ENCODE assay signal across 10 mouse cellular contexts in genomic region chr12:3437815-3438214, GRCm38 (mm10). TPM values are rescaled to one million over a fixed set of nuclear protein-coding genes. Genes with fewer than 3 reads are reported as not detected.
DNase-seq lines count a peak whose midpoint lies in the region; ATAC-seq and TF ChIP-seq lines count a peak whose summit lies in the region.
"Had no signal": no experiment of that assay in that cellular context is flagged by ENCODE, and none has a peak within 500 bp of the region (broad histone marks: within the 10 kb centered on the region; RNA-seq: fewer than 3 reads in every experiment).

No protein-coding gene starts in this region.

- H3K36me3 ChIP-seq in kidney, postnatal 0 days (ENCODE audit: insufficient read depth, low read length): 0 out of 2 replicates have a peak, but pooled peaks cover 2% of the 10 kb centered on the region
- peaks cover 0 to 34% of the 10 kb centered on the region in 2 experiments for H3K36me3 ChIP-seq in CH12.LX (replicated peaks in 1 of 2; ENCODE audit: control insufficient read depth in 1 of 2, insufficient read depth in 1 of 2, low read length in 1 of 2)

- peak; percentile 36 for TF ChIP-seq RAD21 in CH12.LX (IDR thresholded peaks at IDR 0.05; ENCODE audit: low read depth, low read length)

- 89% methylated on average over 1 of the region's 1 CpGs for WGBS in kidney, postnatal 0 days

- no peak for ATAC-seq in kidney, postnatal 0 days (replicated peaks; ENCODE audit: low FRiP score, low read depth)
- peak; percentile 60; the same call in 1 of the 2 replicates for ATAC-seq in granulocyte monocyte progenitor cell, adult 5-6 weeks (replicated peaks; ENCODE audit: poor library complexity, severe bottlenecking)
- no peak for ATAC-seq in activated CD4-positive, CD25-positive, alpha-beta regulatory T cell, adult 4 months

- H3K27me3 ChIP-seq in kidney, postnatal 0 days (ENCODE audit: insufficient read depth, low read length): no peaks in the 10 kb centered on the region
- H3K27me3 ChIP-seq in CH12.LX (replicated peaks): no peaks in the 10 kb centered on the region
- H3K27me3 ChIP-seq: limb, embryonic 13.5 days; neural tube, embryonic 13.5 days had no signal

- no peak overlapping the region for H3K9ac ChIP-seq in kidney, postnatal 0 days (ENCODE audit: low read depth, low read length)
- H3K9ac ChIP-seq in CH12.LX (ENCODE audit: insufficient read depth, low read depth): no peak overlapping the region
- H3K9ac ChIP-seq: limb, embryonic 13.5 days; neural tube, embryonic 13.5 days had no signal

- H3K4me3 ChIP-seq in kidney, postnatal 0 days (replicated peaks; ENCODE audit: low read depth, low read length): no peak overlapping the region
- H3K4me3 ChIP-seq in CH12.LX (replicated peaks in 1 of 3; ENCODE audit: low read depth in 2 of 3, low read length in 2 of 3, poor library complexity in 1 of 3): no peak overlapping the region
- H3K4me3 ChIP-seq: limb, embryonic 13.5 days; midbrain, embryonic 10.5 days; neural tube, embryonic 13.5 days had no signal

- TF ChIP-seq CTCF in kidney, postnatal 0 days (IDR thresholded peaks at IDR 0.05; ENCODE audit: low read depth): peak; percentile 52
- TF ChIP-seq CTCF in CH12.LX (conservative IDR thresholded peaks at IDR 0.05 in 1 of 2, IDR thresholded peaks at IDR 0.05 in 1 of 2; ENCODE audit: low read depth in 2 of 2, low read length in 2 of 2): peak; percentile 28 to 62; a peak in 3 of 4 replicates

- H3K9me3 ChIP-seq in kidney, postnatal 0 days (replicated peaks; ENCODE audit: low read length): no peaks in the 10 kb centered on the region
- H3K9me3 ChIP-seq in CH12.LX (replicated peaks; ENCODE audit: low read length): no peaks in the 10 kb centered on the region
- H3K9me3 ChIP-seq: limb, embryonic 13.5 days; midbrain, embryonic 10.5 days; neural tube, embryonic 13.5 days had no signal

- TF ChIP-seq EP300 in CH12.LX (IDR thresholded peaks at IDR 0.05; ENCODE audit: low read length): no peak

- H3K27ac ChIP-seq in kidney, postnatal 0 days: no peak overlapping the region
- H3K27ac ChIP-seq in CH12.LX (ENCODE audit: insufficient read depth, low read depth): no peak overlapping the region
- H3K27ac ChIP-seq: limb, embryonic 13.5 days; midbrain, embryonic 10.5 days; neural tube, embryonic 13.5 days had no signal

- dilution Hi-C loops in CH12.LX (cut with MboI; ENCODE audit: extremely low pct_ligation_motif_present, extremely low pct_unique_long_range_greater_than_20kb, low sequenced_read_pairs): no loop called here

- H3K4me1 ChIP-seq in kidney, postnatal 0 days (replicated peaks; ENCODE audit: insufficient read depth, low read length): no peaks in the 10 kb centered on the region
- peaks cover 0 to 31% of the 10 kb centered on the region in 2 experiments; a peak in 1 of 4 replicates for H3K4me1 ChIP-seq in CH12.LX (ENCODE audit: control insufficient read depth in 1 of 2, insufficient read depth in 2 of 2)
- H3K4me1 ChIP-seq: limb, embryonic 13.5 days; midbrain, embryonic 10.5 days; neural tube, embryonic 13.5 days had no signal

- in situ Hi-C loops in CH12.LX (cut with MboI; ENCODE audit: low pct_ligation_motif_present, low pct_unique_long_range_greater_than_20kb, low sequenced_read_pairs): no loop called here

- H3K79me2 ChIP-seq in CH12.LX (replicated peaks; ENCODE audit: control insufficient read depth, extremely low read depth, insufficient read depth, poor library complexity, severe bottlenecking): peaks cover 63% of the 10 kb centered on the region

- no peak for TF ChIP-seq POLR2A in CH12.LX (IDR thresholded peaks at IDR 0.05; ENCODE audit: low read depth, low read length)

- peak; percentile 31 for DNase-seq in kidney, postnatal 0 days (ENCODE audit: low spot score)
- no peak for DNase-seq in kidney, adult 9 months
- DNase-seq in A20 (ENCODE audit: low read depth, low spot score) (peak; percentile 42), CH12.LX (ENCODE audit: extremely low read depth) (no peak)
- DNase-seq in B cell, adult 2 months: no peak

- no peak overlapping the region for H3K4me2 ChIP-seq in kidney, postnatal 0 days (ENCODE audit: low read length)
- H3K4me2 ChIP-seq in CH12.LX (ENCODE audit: insufficient read depth, low read depth, poor library complexity, severe bottlenecking): no peak overlapping the region
- H3K4me2 ChIP-seq: limb, embryonic 13.5 days; neural tube, embryonic 13.5 days had no signal

TF ChIP-seq in CH12.LX, 34 proteins besides CTCF, POLR2A, EP300 and RAD21:
- peak; percentile 48 for TF ChIP-seq ZNF384 (IDR thresholded peaks at IDR 0.05; ENCODE audit: low read depth, low read length)
- TF ChIP-seq MEF2A (IDR thresholded peaks at IDR 0.05; ENCODE audit: borderline replicate concordance, low read depth, low read length): no peak
- 0 out of 2 replicates have a peak, but pooled peaks have one; percentile 4 for TF ChIP-seq E2F4 (IDR thresholded peaks at IDR 0.05; ENCODE audit: insufficient replicate concordance, low read depth, low read length)
- peak; percentile 26 for TF ChIP-seq SMC3 (IDR thresholded peaks at IDR 0.05; ENCODE audit: low read depth, low read length)

RNA-seq across cellular contexts. Expression of gene Asxl2, which starts 11.2 kb away (rescaled TPM):
- 9.6 and 10.5 TPM in 2 replicates for polyA plus RNA-seq in kidney, postnatal 0 days (2015; fragmentation: Nextera tagmentation; extraction: Ambion mirVana)
- total RNA-seq in CH12.LX (2012; rRNA removed): 15.2 and 17.2 TPM in 2 replicates
- total RNA-seq in CH12.LX (2014; rRNA removed): 11.6 and 13.7 TPM in 2 replicates
- polyA plus RNA-seq in CH12.LX (2012; ENCODE audit: insufficient read length, low read depth): 17.1 and 18.9 TPM in 2 replicates
- total RNA-seq in granulocyte monocyte progenitor cell, adult 5-6 weeks (2014; fragmentation: Nextera tagmentation): 44.4 and 53.1 TPM in 2 replicates
- 26.9 and 30.2 TPM in 2 replicates for total RNA-seq in granulocyte monocyte progenitor cell, adult 5-6 weeks (2017)
- polyA plus RNA-seq in activated CD4-positive, CD25-positive, alpha-beta regulatory T cell, adult 4 months (2017; shearing (Covaris generic)): 10 to 100 TPM; 41.4 to 45.4 TPM

Comparison
In these comparisons a context has a peak if more than half of its experiments do, and no peak if none do; other contexts are left out.
1. DNase-seq: peak in kidney, postnatal 0 days (single experiment) and A20 (single experiment); none in kidney, adult 9 months (single experiment), CH12.LX (single experiment) and B cell, adult 2 months (0 of 2).